Mouse (Mus musculus): ENCODE results near the gene Pdxp. TPM values are rescaled to one million over a fixed set of nuclear protein-coding genes. Genes with fewer than 3 reads are reported as not detected.

The Pdxp gene
- total RNA-seq (2014; fragmentation: Nextera tagmentation) (10.6 and 19.8 TPM in 2 replicates), total RNA-seq (2017) (4.0 and 6.4 TPM in 2 replicates)

DNA sequence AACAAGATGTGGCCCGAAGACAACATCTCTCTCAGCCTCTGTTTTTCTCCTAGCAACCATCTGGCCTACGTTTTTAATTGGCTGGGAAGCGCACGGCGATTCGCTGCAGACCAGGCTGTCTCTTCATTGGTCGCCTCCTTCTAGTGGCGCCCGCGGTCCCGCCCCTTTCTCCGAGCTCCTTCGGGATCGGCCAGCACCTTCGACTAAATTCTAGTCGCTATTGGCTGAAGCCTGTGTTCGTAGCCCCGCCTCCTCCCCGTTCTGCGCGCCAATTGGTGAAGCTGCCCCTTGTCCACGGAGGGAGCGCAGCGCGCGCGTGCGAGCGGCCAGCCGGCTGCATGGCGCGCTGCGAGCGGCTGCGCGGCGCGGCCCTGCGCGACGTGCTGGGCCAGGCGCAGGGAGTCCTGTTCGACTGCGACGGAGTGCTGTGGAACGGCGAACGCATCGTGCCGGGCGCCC is at the start of gene Pdxp:
Gene Pdxp, plus strand, starts transcription at position 288 of the 459 bp plus-strand sequence.
- peak; percentile 85 for ATAC-seq (replicated peaks; ENCODE audit: poor library complexity, severe bottlenecking)

- no peak for ATAC-seq (replicated peaks; ENCODE audit: poor library complexity, severe bottlenecking)
Observed at GRCm38 (mm10) chr15:78868398-78868797, 45.3 kb upstream of the Pdxp start.

GRCm38 (mm10) chr15:78868826-78869233 is 44.9 kb upstream of the Pdxp start:
- no peak for ATAC-seq (replicated peaks; ENCODE audit: poor library complexity, severe bottlenecking)

DNA sequence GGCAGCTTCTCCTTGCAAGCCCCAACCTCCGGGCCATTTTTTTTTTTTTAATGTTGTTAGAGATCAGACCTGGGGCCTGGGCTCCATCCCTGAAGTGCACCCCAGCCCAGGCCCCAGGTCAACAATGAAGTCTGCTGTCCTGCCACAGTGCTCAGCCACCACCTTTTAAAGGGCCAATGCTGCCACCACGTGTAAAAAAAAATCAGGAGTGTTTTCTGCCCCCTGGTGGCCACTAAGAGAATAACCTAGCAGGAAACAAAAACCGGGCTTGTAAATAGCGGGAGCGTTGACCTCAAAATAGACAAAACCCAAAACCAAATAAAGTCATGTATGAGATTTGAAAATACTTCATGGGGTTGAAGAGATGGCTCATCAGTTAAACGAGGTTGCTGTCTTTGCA is 43.9 kb upstream of the Pdxp start:
- ATAC-seq (replicated peaks; ENCODE audit: poor library complexity, severe bottlenecking) = peak; percentile 71; the same call in 1 of the 2 replicates

GRCm38 (mm10) chr15:78872021-78872608 is 41.6 kb upstream of the Pdxp start:
- no peak for ATAC-seq (replicated peaks; ENCODE audit: poor library complexity, severe bottlenecking)

DNA sequence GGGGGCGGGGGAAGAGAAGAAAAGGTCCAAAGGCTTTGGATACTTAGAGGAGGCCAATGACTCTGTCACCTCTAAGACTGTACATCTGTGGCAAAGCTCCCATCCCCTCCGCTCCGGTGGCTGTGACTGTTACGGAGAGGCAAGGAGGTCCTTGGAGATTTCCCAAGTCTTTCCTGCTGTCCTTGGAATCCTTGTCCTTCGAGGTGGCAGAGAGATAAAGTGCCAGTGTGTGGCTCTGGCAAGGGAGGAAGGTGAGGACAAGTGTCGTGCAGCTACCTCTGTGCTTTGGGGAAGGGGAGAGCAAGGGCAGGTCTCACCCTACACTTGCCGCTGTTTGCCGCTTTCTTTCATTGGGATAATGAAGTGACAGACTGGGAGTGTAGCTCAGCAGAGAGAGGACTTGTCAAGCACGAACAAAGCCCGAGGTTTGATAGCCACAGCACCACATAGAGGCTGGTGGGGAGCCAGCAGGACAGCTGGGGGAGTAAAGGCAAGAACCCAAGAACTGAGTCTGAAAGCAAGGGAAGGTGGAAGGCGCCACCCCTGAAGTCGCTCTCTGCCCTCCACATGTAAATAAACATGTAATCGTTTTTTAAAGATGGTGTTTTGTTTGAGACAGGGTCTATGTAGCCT is 39.8 kb upstream of the Pdxp start:
- no peak for ATAC-seq (replicated peaks; ENCODE audit: poor library complexity, severe bottlenecking)

GRCm38 (mm10) chr15:78874989-78875388 is 38.7 kb upstream of the Pdxp start:
- ATAC-seq (replicated peaks; ENCODE audit: poor library complexity, severe bottlenecking) = no peak

DNA sequence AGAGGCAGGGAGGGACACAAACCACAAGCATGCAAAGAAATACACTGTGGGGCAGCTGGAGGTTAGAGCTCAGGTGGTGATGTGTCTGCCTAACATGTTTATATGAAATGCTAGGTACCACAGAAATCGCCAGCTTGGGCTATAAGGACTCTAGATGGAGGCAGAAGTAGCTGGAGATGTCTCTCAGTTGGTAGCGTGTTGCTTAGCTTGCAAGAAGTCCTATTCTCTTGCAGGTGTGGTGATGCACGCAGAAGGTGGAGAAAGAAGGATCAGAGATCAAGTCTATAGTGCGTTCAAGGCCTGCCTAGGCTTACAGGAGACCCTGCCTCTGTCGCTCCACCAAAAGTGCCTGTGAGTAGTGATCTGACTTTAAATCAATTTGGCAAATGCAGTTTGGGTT is 38.2 kb upstream of the Pdxp start:
- ATAC-seq (replicated peaks; ENCODE audit: poor library complexity, severe bottlenecking) = no peak

DNA sequence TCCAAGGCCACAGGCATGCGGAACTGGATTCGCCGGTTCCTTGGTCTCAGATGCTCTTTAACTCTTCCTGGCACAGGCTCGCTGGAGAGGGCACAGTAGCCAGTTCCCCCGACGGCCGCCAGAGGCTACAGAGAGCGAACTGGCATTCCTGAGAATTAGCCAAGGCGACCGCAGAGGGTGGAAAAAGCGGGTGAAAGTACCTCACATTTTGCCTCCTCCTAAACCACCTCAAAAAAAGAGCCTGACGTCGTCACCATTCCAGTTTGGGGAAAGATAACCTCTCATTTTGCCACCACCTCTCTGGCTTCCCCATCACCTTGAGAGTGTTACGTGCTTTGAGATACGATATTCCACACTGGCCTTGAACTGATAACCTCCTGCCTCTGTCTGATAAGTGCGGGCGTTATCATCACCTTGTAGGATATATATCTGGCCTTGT is 37.4 kb upstream of the Pdxp start:
- ATAC-seq (replicated peaks; ENCODE audit: poor library complexity, severe bottlenecking) = peak; percentile 33

DNA sequence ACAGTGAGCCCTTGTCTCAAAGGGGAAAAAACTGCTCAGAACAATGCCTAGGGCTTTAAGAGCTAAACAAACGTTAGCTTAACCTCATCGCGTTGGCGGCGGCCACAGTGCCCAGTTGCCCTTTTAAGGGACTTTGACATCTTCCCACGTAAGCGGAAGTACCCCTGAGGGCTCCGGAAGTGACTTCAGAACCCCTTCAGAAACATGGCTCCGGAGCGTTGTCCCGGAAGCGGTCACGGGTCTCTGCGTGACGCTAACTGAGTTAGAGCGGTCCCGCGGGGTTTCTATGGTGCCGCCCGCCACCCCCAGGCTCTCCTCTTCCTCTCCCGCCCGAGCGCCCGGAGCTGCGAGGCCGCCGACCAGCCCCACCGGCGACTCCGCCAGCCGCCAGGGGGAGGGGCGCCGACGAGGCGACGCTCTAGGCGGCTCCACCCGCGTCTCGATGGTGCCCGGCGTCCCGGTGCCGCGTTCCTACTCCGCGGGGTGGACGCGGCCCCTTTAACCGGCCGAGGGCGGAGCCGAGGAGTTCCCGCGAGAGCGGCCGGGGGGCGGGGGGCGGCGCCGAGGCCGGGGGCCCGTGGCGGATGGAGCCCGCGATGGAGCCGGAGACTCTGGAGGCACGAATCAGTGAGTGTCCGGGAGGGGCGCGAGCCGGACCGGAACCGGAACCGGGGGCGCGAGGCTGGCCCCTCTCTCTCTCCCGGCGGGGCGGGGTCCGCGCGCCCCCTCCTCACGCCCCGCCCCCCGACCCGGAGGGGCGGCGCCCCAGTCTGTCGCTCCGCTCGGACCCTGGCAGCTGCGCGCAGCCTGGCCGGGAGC is 36.5 kb upstream of the Pdxp start, which contains the start of gene Gga1:
Gene Gga1, plus strand, starts transcription at position 200 of the 819 bp plus-strand sequence.
- ATAC-seq (replicated peaks; ENCODE audit: poor library complexity, severe bottlenecking) = peak; percentile 55

DNA sequence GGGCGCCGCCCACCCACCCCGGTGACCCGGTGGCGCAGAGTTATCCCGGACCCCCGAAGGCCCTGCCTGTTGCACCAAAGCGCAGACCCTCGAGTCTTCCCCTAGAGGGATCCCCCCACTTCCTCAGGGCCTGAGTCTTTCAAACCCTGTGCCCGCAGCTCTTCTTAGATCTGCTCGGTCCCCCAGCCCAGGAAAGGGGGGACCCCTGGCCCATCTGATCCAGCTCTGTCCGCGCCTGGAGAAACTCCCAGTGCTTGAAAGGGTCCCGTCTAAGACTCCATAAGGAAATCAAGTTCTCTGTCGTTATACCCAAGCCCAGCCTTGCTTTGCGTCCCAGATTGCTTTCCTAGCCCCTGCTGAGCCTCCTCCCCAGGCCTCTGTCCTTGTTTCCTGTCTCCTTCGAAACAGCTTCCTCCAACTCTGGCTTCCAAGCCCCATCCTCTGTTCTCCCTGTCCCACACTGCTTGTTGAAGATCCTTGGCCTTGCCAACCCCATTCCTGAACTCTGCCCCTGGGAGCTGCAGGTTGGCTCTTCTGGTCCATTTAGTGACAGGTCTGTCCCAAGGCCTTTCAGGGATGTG is 35.8 kb upstream of the Pdxp start:
- no peak for ATAC-seq (replicated peaks; ENCODE audit: poor library complexity, severe bottlenecking)

DNA sequence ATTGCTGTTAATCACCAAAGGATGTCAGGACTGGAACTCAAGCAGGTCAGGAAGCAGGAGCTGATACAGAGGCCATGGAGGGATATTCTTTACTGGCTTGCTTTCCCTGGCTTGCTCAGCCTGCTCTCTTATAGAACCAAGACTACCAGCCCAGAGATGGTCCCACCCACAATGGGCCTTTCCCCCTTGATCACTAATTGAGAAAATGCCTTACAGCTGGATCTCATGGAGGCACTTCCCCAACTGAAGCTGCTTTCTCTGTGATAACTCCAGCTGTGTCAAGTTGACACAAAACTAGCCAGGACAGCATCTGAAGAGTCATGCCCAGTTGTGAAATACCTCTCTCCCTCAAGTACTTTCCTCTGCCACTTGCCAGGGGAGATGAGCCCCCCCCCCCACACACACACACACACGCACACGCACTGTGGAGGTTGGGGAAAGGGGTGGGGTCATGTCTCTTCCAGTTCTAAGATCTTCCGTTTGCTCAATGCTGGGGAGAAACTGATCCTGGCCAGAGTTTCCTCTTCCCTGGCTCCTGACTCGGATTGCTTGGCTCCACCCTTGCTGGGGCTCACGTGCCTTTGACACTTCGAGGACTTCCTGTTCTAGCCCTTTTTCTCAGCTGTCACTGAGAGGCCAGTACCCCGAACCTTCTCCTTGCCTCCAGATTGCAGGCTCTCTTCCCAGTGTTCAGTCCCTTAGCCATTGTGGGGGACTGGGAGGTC is 34.8 kb upstream of the Pdxp start:
- ATAC-seq (replicated peaks; ENCODE audit: poor library complexity, severe bottlenecking) = peak; percentile 70

- no peak for ATAC-seq (replicated peaks; ENCODE audit: poor library complexity, severe bottlenecking)
Observed at GRCm38 (mm10) chr15:78880432-78880831, 33.3 kb upstream of the Pdxp start.

DNA sequence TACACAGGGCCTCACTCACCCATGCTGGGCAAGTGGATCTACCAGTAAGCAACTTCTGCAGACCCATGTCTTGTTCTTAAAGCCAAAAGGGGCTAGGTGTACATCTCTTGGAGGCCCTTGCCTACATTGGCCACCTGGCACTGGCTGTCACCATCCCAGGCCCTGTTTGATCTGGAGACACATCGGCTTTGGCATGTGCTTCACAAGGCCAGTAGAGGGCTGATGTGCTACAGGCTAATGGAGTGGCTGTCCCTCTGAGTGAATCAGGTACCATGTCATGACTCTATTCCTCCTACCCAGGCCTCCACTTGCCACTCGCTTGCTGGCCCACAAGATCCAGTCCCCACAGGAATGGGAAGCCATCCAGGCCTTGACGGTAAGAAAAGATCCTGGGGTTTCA is 31.9 kb upstream of the Pdxp start:
- no peak for ATAC-seq (replicated peaks; ENCODE audit: poor library complexity, severe bottlenecking)

DNA sequence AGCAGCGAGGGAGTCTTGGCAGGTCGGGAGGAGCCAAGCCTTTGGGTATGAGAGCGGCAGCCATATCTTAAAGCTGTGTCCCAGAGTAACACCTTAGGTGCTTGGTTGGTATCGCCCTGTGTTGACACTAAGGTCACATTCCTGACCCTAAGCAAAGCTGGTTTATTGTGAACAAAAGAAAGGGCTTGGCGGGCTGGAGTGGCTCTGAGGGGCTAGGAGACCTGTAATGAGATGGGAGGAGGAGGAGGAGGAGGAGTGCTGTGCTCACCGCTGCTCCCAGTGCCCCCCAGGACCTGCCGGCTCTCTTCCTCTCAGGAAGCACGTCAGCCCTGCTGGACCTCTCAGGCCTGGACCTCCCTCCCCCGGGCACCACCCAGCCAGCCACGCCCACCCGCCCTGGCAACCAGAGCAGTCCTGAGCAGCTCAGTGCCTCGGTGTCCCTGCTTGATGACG is 24.3 kb upstream of the Pdxp start:
- ATAC-seq (replicated peaks; ENCODE audit: poor library complexity, severe bottlenecking) = no peak

GRCm38 (mm10) chr15:78892440-78892839 is 21.3 kb upstream of the Pdxp start:
- no peak for ATAC-seq (replicated peaks; ENCODE audit: poor library complexity, severe bottlenecking)

DNA sequence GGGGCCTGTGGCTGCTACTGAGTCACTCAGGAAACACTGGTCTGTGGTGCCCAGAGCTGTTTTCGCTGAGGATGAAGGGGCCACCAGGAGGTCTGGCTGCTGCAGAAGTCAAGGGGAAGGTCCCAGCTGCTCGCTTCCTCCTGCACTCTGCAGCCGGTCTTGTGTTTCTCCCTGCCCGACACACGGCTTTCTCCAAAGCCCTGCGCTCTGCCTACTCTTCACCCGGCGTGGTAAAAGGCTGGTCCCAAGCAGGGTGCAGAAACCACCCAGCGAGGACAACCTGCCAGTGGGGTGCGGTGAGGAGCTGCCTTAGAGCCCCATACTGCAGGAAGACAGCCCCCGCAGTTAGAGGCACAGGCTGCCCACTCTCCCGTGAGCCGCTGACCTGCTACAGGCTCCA is 19.0 kb upstream of the Pdxp start:
- ATAC-seq (replicated peaks; ENCODE audit: poor library complexity, severe bottlenecking) = peak; percentile 32

GRCm38 (mm10) chr15:78895741-78896140 is 18.0 kb upstream of the Pdxp start:
- peak; percentile 13 for ATAC-seq (replicated peaks; ENCODE audit: poor library complexity, severe bottlenecking)

DNA sequence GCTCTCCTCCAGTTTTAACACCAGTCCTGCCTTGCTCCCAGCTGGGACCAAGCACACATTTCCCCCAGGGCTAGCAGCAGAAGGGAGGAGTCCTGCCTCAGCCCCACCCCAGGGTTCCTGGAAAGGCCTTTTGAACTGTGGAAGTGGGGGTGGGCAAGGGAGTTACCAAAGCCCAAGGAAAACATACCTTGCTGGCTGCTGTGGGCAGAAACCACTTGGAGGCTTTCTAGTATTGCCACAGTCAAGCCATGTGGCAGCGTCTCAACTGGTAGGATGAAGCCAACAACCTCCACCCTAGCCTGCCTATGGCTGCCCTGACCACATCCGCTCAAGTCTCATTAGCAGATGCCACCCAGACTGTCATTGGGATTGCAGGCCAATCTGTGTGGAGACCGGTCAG is 17.6 kb upstream of the Pdxp start:
- peak; percentile 50 for ATAC-seq (replicated peaks; ENCODE audit: poor library complexity, severe bottlenecking)

GRCm38 (mm10) chr15:78897488-78897887 is 16.2 kb upstream of the Pdxp start:
- ATAC-seq (replicated peaks; ENCODE audit: poor library complexity, severe bottlenecking) = no peak

All from granulocyte monocyte progenitor cell, adult 5-6 weeks (primary cell).